Mouse (Mus musculus): Measurements from ENCODE around the gene Gja5.

GRCm38 (mm10) chr3:96992526-96992925 lies 88.0 kb downstream of the Gja5 start:
- TF ChIP-seq POLR2A (IDR thresholded peaks at IDR 0.05; ENCODE audit: extremely low read depth, insufficient read depth, low read length) (no peak), CTCF (IDR thresholded peaks at IDR 0.05; ENCODE audit: low read depth, low read length) (no peak)

Data from liver, adult 2 months (tissue).